Mouse (Mus musculus) urinary bladder, postnatal 25 days (tissue): ENCODE results near the gene Depp1.

Experiments used
- DNase-seq: peaks from one replicate; pipeline ENCODE4 v3.0.0; 2022; ENCODE audit warnings: low spot score

Gene Depp1

DNA sequence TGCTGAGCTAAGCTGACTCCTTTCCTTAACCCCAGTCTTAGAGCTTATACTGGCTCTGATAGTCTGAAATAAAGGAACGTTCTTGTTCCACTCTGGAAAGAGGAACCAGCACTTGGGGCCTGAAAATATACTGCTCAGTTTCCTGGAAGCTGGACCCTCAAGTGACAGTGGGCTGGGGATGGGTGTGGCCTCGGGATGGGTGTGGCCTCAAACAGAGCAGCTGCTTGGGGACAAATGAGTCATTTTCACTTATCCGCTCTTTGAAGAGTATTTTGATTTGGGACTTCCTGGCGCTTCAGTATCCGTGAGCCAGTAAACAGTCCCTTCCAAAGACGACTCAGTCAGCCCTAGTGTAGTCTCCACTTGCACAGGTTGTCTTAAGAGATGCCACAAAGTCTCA, 31.9 kb downstream of the Depp1 start:
- no peak for DNase-seq

- DNase-seq, result no peak
Measured at GRCm38 (mm10) chr6:116693639-116694038, 43.2 kb downstream of the Depp1 start.

GRCm38 (mm10) chr6:116694346-116694745, 43.9 kb downstream of the Depp1 start:
- DNase-seq, result no peak

DNA sequence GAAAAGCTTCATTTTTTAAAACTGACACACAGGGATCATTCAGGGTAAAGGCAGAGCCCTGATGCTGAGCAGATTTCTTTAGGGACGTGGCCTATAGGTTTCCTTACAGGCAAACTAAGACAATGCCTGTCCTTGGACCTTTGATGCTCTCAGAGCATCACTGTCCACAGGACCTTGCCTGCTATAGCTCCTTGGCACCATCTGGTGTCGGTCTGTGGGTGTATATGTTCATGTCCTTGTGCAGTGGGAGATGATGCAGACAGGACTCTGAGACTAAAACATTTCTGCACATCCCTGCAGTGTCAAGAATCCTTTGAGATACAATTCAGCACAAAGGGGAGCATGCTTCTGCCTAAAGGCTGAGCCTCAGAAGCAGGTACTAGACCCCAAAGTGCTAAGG, 47.0 kb downstream of the Depp1 start:
- DNase-seq, result no peak

DNA sequence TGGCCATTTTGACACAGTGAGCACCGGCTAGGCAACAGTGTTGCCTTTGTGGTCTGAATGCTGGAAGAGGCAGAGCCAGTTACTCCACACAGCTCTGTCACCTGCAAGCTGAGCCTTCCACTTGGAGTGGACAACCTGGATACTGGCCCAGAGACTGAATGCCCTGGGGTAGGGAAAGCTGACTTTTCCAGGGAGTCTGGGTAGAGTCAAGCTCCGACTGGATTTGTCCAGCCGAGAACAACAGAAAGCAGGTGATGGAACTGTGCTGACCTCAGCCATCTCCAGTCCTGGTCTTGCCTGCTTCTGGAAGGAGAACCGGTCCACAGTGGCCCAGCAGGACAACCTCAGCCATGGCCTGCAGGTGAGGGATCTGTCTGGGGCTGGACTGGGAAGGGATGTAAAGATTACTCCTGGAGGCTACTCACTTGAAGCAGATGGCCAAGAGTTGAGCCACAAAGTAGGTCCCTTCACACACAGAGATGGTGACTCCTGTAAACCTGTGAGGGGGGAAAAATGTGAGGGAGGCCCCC, 47.6 kb downstream of the Depp1 start:
- no peak for DNase-seq

GRCm38 (mm10) chr6:116700821-116701220, 50.4 kb downstream of the Depp1 start:
- DNase-seq, result no peak
